Mouse (Mus musculus): ENCODE measurements around the gene Pip4p1. TPM values are rescaled to one million over a fixed set of nuclear protein-coding genes. Genes with fewer than 3 reads are reported as not detected.
"Not testable (repeated sequence)": the region's sequence is repeated elsewhere in the genome, so short reads cannot be mapped to it uniquely, and the experiment has no call there.

Pip4p1 gene
- total RNA-seq, 1 experiment = 19.4 TPM

DNA sequence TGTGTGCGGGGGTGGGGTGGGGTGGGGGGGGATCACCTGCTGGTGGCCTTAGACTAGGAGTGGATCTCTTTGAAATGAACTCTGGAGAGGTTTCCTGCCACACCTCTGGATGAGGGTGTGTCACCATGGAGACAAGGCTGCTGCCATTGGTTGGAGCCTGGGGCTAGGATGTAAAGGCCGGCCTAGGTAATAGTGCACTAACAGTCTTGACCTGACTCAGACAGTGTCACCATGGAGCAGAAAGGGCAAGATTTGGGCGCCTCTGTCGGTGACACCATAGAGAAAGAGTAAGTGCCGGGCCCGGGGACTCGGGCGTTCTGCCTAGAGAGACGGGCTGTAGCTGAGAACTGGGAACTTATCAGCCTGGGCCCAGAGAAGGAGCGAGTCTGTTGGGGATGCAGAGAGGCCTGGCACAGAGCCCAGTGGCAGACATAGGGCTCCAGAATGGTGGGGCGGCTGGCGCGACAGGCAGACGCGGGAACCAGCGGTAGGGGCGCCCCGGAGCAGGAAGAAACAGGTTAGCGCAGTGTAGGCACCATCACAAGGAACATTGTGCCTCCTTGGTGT is 25.4 kb upstream of the Pip4p1 start, which contains the start of gene Pnp2:
TSS of gene Pnp2 (plus strand) at position 51 of the 567 bp plus-strand sequence.
- H3K4me1 ChIP-seq (ENCODE audit: control insufficient read depth in 2 of 2, insufficient read depth in 2 of 2, low read length in 2 of 2, poor library complexity in 1 of 2); in situ Hi-C loops (cut with MboI; ENCODE audit: low sequenced_read_pairs in 2 of 2, unreplicated experiment in 2 of 2); DNase-seq (ENCODE audit: low read depth, low spot score); H3K9me3 ChIP-seq (ENCODE audit: control insufficient read depth, insufficient read depth, low read depth, low read length); H3K27ac ChIP-seq (ENCODE audit: insufficient read depth, low read depth, low read length, poor library complexity, severe bottlenecking): not testable (repeated sequence)
- Histone ChIP-seq H3K4me3 (ENCODE audit: insufficient read depth in 1 of 2, low read depth in 1 of 2, low read length in 2 of 2, poor library complexity in 1 of 2, severe bottlenecking in 1 of 2) (peak within 1 kb of the TSS in 1 of 2 experiments; percentile 57; a peak in 2 of 4 replicates), H3K36me3 (ENCODE audit: control insufficient read depth, insufficient read depth, low read length, poor library complexity, severe bottlenecking) (peaks cover 14% of the 10 kb centered on the region), H3K9ac (ENCODE audit: insufficient read depth, low read depth, low read length, poor library complexity, severe bottlenecking) (peak within 1 kb of the TSS; percentile 63; the same call in 1 of the 2 replicates)

DNA sequence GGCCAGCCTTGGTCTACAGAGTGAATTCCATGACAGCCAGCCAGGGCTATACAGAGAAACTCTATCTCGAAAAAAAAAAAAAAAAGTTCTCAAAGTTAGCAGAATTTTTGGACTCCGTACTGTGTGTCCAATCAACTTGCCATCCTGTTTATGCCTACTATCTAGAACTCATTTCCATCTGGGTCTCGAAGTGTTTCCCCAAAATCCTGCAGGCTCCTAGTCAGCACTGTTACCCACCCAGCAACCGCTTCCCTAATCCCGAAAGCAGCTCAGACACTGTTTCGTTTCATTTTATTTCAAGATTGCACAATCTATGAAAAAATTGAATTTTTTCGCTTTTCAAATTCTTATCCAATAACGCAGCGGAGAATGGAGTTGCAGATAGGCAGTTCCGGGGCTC is 24.8 kb upstream of the Pip4p1 start:
- H3K4me1 ChIP-seq (ENCODE audit: control insufficient read depth in 2 of 2, insufficient read depth in 2 of 2, low read length in 2 of 2, poor library complexity in 1 of 2) = no peaks in the 10 kb centered on the region
- DNase-seq (ENCODE audit: low read depth, low spot score) = no peak
- no peaks in the 10 kb centered on the region for H3K9me3 ChIP-seq (ENCODE audit: control insufficient read depth, insufficient read depth, low read depth, low read length)
- no peak overlapping the region for H3K27ac ChIP-seq (ENCODE audit: insufficient read depth, low read depth, low read length, poor library complexity, severe bottlenecking)
- H3K9ac ChIP-seq (ENCODE audit: insufficient read depth, low read depth, low read length, poor library complexity, severe bottlenecking) = no peak overlapping the region
- TF ChIP-seq HCFC1 (IDR thresholded peaks at IDR 0.05; ENCODE audit: borderline replicate concordance, insufficient read depth, low read length) = no peak
- no peak for TF ChIP-seq CHD2 (IDR thresholded peaks at IDR 0.05; ENCODE audit: low read depth, low read length)
- peaks cover 13% of the 10 kb centered on the region for H3K36me3 ChIP-seq (ENCODE audit: control insufficient read depth, insufficient read depth, low read length, poor library complexity, severe bottlenecking)
- no peak overlapping the region for H3K4me3 ChIP-seq (ENCODE audit: insufficient read depth in 1 of 2, low read depth in 1 of 2, low read length in 2 of 2, poor library complexity in 1 of 2, severe bottlenecking in 1 of 2)
- in situ Hi-C loops (cut with MboI; ENCODE audit: low sequenced_read_pairs in 2 of 2, unreplicated experiment in 2 of 2) = no loop called here

- H3K27ac ChIP-seq (ENCODE audit: insufficient read depth, low read depth, low read length, poor library complexity, severe bottlenecking); in situ Hi-C loops (cut with MboI; ENCODE audit: low sequenced_read_pairs in 2 of 2, unreplicated experiment in 2 of 2): not testable (repeated sequence)
- H3K9ac ChIP-seq (ENCODE audit: insufficient read depth, low read depth, low read length, poor library complexity, severe bottlenecking) = peak overlapping the region; percentile 11; the same call in 1 of the 2 replicates
Observed at GRCm38 (mm10) chr14:50945526-50945925, 14.9 kb upstream of the Pip4p1 start.

DNA sequence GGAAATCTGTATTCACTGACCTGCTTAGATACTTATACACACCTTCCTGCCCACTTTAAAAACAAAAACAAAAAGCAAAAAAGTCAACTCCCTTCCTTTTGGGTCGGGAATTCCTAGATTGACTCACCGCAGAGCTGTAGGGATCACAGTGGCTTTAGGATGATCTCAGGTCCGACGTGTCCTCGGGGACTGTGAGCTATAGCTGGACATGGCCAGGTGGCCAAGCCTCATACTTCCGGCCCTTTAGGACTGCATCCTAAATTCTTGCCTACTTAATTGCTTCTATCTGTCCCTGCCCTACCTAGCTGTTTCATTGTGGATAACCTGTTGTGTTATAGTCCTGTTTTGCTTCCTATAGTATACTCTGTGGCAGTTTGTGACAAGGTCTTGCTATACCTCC is 14.4 kb upstream of the Pip4p1 start:
- H3K4me1 ChIP-seq (ENCODE audit: control insufficient read depth in 2 of 2, insufficient read depth in 2 of 2, low read length in 2 of 2, poor library complexity in 1 of 2); H3K36me3 ChIP-seq (ENCODE audit: control insufficient read depth, insufficient read depth, low read length, poor library complexity, severe bottlenecking); H3K27ac ChIP-seq (ENCODE audit: insufficient read depth, low read depth, low read length, poor library complexity, severe bottlenecking); in situ Hi-C loops (cut with MboI; ENCODE audit: low sequenced_read_pairs in 2 of 2, unreplicated experiment in 2 of 2); H3K9me3 ChIP-seq (ENCODE audit: control insufficient read depth, insufficient read depth, low read depth, low read length); DNase-seq (ENCODE audit: low read depth, low spot score): not testable (repeated sequence)
- Histone ChIP-seq H3K4me3 (ENCODE audit: insufficient read depth in 1 of 2, low read depth in 1 of 2, low read length in 2 of 2, poor library complexity in 1 of 2, severe bottlenecking in 1 of 2) (peak overlapping the region; percentile 71 to 80), H3K9ac (ENCODE audit: insufficient read depth, low read depth, low read length, poor library complexity, severe bottlenecking) (peak overlapping the region; percentile 83; the same call in 1 of the 2 replicates)

More at GRCm38 (mm10) chr14:50945526-50945925, 14.9 kb upstream of the Pip4p1 start:
- DNase-seq (ENCODE audit: low read depth, low spot score); H3K9me3 ChIP-seq (ENCODE audit: control insufficient read depth, insufficient read depth, low read depth, low read length); H3K36me3 ChIP-seq (ENCODE audit: control insufficient read depth, insufficient read depth, low read length, poor library complexity, severe bottlenecking); H3K4me1 ChIP-seq (ENCODE audit: control insufficient read depth in 2 of 2, insufficient read depth in 2 of 2, low read length in 2 of 2, poor library complexity in 1 of 2): not testable (repeated sequence)
- H3K4me3 ChIP-seq (ENCODE audit: insufficient read depth in 1 of 2, low read depth in 1 of 2, low read length in 2 of 2, poor library complexity in 1 of 2, severe bottlenecking in 1 of 2) = peak overlapping the region; percentile 39 to 80; a peak in 3 of 4 replicates

- H3K36me3 ChIP-seq (ENCODE audit: control insufficient read depth, insufficient read depth, low read length, poor library complexity, severe bottlenecking); H3K4me1 ChIP-seq (ENCODE audit: control insufficient read depth in 2 of 2, insufficient read depth in 2 of 2, low read length in 2 of 2, poor library complexity in 1 of 2); DNase-seq (ENCODE audit: low read depth, low spot score); H3K9me3 ChIP-seq (ENCODE audit: control insufficient read depth, insufficient read depth, low read depth, low read length); in situ Hi-C loops (cut with MboI; ENCODE audit: low sequenced_read_pairs in 2 of 2, unreplicated experiment in 2 of 2): not testable (repeated sequence)
- H3K27ac ChIP-seq (ENCODE audit: insufficient read depth, low read depth, low read length, poor library complexity, severe bottlenecking) = peak overlapping the region; percentile 89
- H3K9ac ChIP-seq (ENCODE audit: insufficient read depth, low read depth, low read length, poor library complexity, severe bottlenecking) = peak overlapping the region; percentile 83
- peak overlapping the region; percentile 71 to 80 for H3K4me3 ChIP-seq (ENCODE audit: insufficient read depth in 1 of 2, low read depth in 1 of 2, low read length in 2 of 2, poor library complexity in 1 of 2, severe bottlenecking in 1 of 2)
Observed at GRCm38 (mm10) chr14:50944668-50945033, 14.0 kb upstream of the Pip4p1 start.
